Mouse (Mus musculus) C2C12 (cell line): ENCODE measurements at regions not wholly inside any gene's neighbourhood (a gene's known extent, or its start where the extent isn't known, plus 50 kb on each side); places are given as distances from the start of the nearest gene placed in this dataset.

Source experiments
- H3K27me3 ChIP-seq: one replicate; pipeline ENCODE4 v1.6.1; 2011; ENCODE audit not compliant: control insufficient read depth, insufficient read depth, insufficient read length
- H3K36me3 ChIP-seq: one replicate; pipeline ENCODE4 v1.6.1; 2011; ENCODE audit not compliant: control insufficient read depth, insufficient read depth
- H3K4me3 ChIP-seq: one replicate; pipeline ENCODE4 v1.5.1; 2011; ENCODE audit warnings: mild to moderate bottlenecking, control low read depth; ENCODE audit not compliant: poor library complexity, insufficient read depth, severe bottlenecking
- H3K79me2 ChIP-seq: one replicate; pipeline ENCODE4 v1.6.1; 2011; ENCODE audit not compliant: control insufficient read depth, insufficient read depth
- H3K79me3 ChIP-seq: one replicate; pipeline ENCODE4 v1.6.1; 2011; ENCODE audit warnings: low read depth, control low read depth
- H3ac ChIP-seq: one replicate; pipeline ENCODE3; 2011; ENCODE audit warnings: low read depth; ENCODE audit not compliant: control insufficient read depth, insufficient read length
- CEBPB ChIP-seq: IDR thresholded peaks from one replicate; pipeline ENCODE4 v1.6.1; 2011; ENCODE audit warnings: low read depth, mild to moderate bottlenecking, control low read depth, moderate library complexity
- CTCF ChIP-seq: IDR thresholded peaks from one replicate; pipeline ENCODE4 v1.5.1; 2011; ENCODE audit not compliant: control insufficient read depth, insufficient read depth, insufficient read length
- FOSL1 ChIP-seq: IDR thresholded peaks from one replicate; pipeline ENCODE4 v1.8.0; 2011; ENCODE audit warnings: mild to moderate bottlenecking, low read length; ENCODE audit not compliant: poor library complexity, insufficient read depth, severe bottlenecking
- MAX ChIP-seq: IDR thresholded peaks from one replicate; pipeline ENCODE4 v1.6.1; 2011; ENCODE audit warnings: mild to moderate bottlenecking, control low read depth
- MYOD1 ChIP-seq: IDR thresholded peaks from one replicate; pipeline ENCODE4 v1.6.1; 2011; ENCODE audit warnings: low read depth; ENCODE audit not compliant: control insufficient read depth, insufficient read length
- MYOG ChIP-seq: IDR thresholded peaks from one replicate; pipeline ENCODE4 v1.6.1; 2011; ENCODE audit not compliant: control insufficient read depth, insufficient read length; ENCODE audit errors: extremely low read depth
- USF1 ChIP-seq: IDR thresholded peaks from one replicate; pipeline ENCODE4 v1.6.1; 2011; ENCODE audit warnings: low read depth, mild to moderate bottlenecking, control low read depth, moderate library complexity

- Histone ChIP-seq H3K79me3 (no peaks in the 10 kb centered on the region), H3K36me3 (no peaks in the 10 kb centered on the region), H3K4me3 (no peak overlapping the region), H3K79me2 (no peaks in the 10 kb centered on the region), H3K27me3 (no peaks in the 10 kb centered on the region), H3ac (no peak overlapping the region)
- TF ChIP-seq CEBPB, result no peak
- no peak for TF ChIP-seq MAX
Observed at GRCm38 (mm10) chr17:59269613-59270012, 256.4 kb upstream of the Nudt12 start.

GRCm38 (mm10) chr17:59249000-59249399, 235.8 kb upstream of the Nudt12 start:
- H3K36me3 ChIP-seq, result no peaks in the 10 kb centered on the region
- H3K27me3 ChIP-seq, result no peaks in the 10 kb centered on the region
- H3ac ChIP-seq, result no peak overlapping the region
- no peaks in the 10 kb centered on the region for H3K79me3 ChIP-seq
- H3K4me3 ChIP-seq, result no peak overlapping the region
- no peaks in the 10 kb centered on the region for H3K79me2 ChIP-seq
- TF ChIP-seq FOSL1 (no peak), MYOG (no peak), MAX (no peak), CTCF (no peak), MYOD1 (no peak), CEBPB (no peak), USF1 (no peak)

- TF ChIP-seq CTCF (no peak), MYOD1 (no peak), MYOG (no peak), MAX (no peak), CEBPB (no peak), FOSL1 (no peak)
- H3ac ChIP-seq, result no peak overlapping the region
- no peaks in the 10 kb centered on the region for H3K79me2 ChIP-seq
- no peak overlapping the region for H3K4me3 ChIP-seq
- no peaks in the 10 kb centered on the region for H3K27me3 ChIP-seq
- no peaks in the 10 kb centered on the region for H3K79me3 ChIP-seq
- H3K36me3 ChIP-seq, result no peaks in the 10 kb centered on the region
Observed at GRCm38 (mm10) chr17:59232251-59232650, 219.1 kb upstream of the Nudt12 start.
